ENCODE assay signal across 11 mouse cellular contexts in genomic region chr2:33176921-33177320, GRCm38 (mm10). TPM values are rescaled to one million over a fixed set of nuclear protein-coding genes. Genes with fewer than 3 reads are reported as not detected.
DNase-seq lines count a peak whose midpoint lies in the region; ATAC-seq and TF ChIP-seq lines count a peak whose summit lies in the region.
"Had no signal": no experiment of that assay in that cellular context is flagged by ENCODE, and none has a peak within 500 bp of the region (broad histone marks: within the 10 kb centered on the region; RNA-seq: fewer than 3 reads in every experiment).

No protein-coding gene starts in this region.

- H3K27me3 ChIP-seq in forebrain, embryonic 10.5 days (ENCODE audit: poor library complexity, severe bottlenecking): peaks cover 18% of the 10 kb centered on the region
- H3K27me3 ChIP-seq in forebrain, embryonic 15.5 days: no peaks in the 10 kb centered on the region
- H3K27me3 ChIP-seq in embryonic facial prominence, embryonic 15.5 days: no peaks in the 10 kb centered on the region
- H3K27me3 ChIP-seq: liver, embryonic 12.5 days had no signal

- 70% methylated on average over 2 of the region's 2 CpGs for WGBS in forebrain, embryonic 10.5 days
- WGBS in forebrain, embryonic 15.5 days: 54% methylated on average over 2 of the region's 2 CpGs
- 48% methylated on average over 2 of the region's 2 CpGs for WGBS in embryonic facial prominence, embryonic 15.5 days
- WGBS in macrophage (ENCODE audit: missing documents): 78% methylated on average over 2 of the region's 2 CpGs

- H3K36me3 ChIP-seq in forebrain, embryonic 10.5 days (replicated peaks): no peaks in the 10 kb centered on the region
- peaks cover 15% of the 10 kb centered on the region for H3K36me3 ChIP-seq in forebrain, embryonic 15.5 days
- no peaks in the 10 kb centered on the region for H3K36me3 ChIP-seq in embryonic facial prominence, embryonic 15.5 days
- H3K36me3 ChIP-seq in macrophage (ENCODE audit: inconsistent target): no peaks in the 10 kb centered on the region
- H3K36me3 ChIP-seq: liver, embryonic 12.5 days had no signal

- DNase-seq in forebrain, embryonic 10.5 days (ENCODE audit: extremely low spot score, low spot score): no peak
- no peak for DNase-seq in layer of hippocampus, adult 2 months (ENCODE audit: low spot score in 2 of 2)
- DNase-seq in layer of hippocampus, adult 9-10 months (ENCODE audit: low spot score): no peak
- DNase-seq in adrenal gland, adult (ENCODE audit: inconsistent age in 2 of 2, low spot score in 1 of 2): no peak
- DNase-seq in cerebellum, adult 9-10 months: no peak
- DNase-seq: cerebellum, adult 2 months; lung, postnatal 4 days had no signal

- TF ChIP-seq CTCF in layer of hippocampus, adult 2 months (conservative IDR thresholded peaks at IDR 0.05): no peak

- no peak overlapping the region for H3K4me2 ChIP-seq in forebrain, embryonic 15.5 days (replicated peaks)
- H3K4me2 ChIP-seq in embryonic facial prominence, embryonic 15.5 days (replicated peaks): no peak overlapping the region
- H3K4me2 ChIP-seq: liver, embryonic 12.5 days had no signal

- no peak overlapping the region for H3K4me3 ChIP-seq in forebrain, embryonic 10.5 days
- no peak overlapping the region for H3K4me3 ChIP-seq in forebrain, embryonic 15.5 days
- no peak overlapping the region for H3K4me3 ChIP-seq in layer of hippocampus, adult 2 months
- no peak overlapping the region for H3K4me3 ChIP-seq in embryonic facial prominence, embryonic 15.5 days (replicated peaks)
- H3K4me3 ChIP-seq in macrophage (ENCODE audit: inconsistent target): no peak overlapping the region
- H3K4me3 ChIP-seq: liver, embryonic 12.5 days had no signal

- no peak for ATAC-seq in forebrain, embryonic 15.5 days (replicated peaks)
- no peak for ATAC-seq in embryonic facial prominence, embryonic 15.5 days (ENCODE audit: insufficient number of reproducible peaks, low FRiP score, low TSS enrichment, low read depth)

- no peaks in the 10 kb centered on the region for H3K9me3 ChIP-seq in forebrain, embryonic 10.5 days
- H3K9me3 ChIP-seq in forebrain, embryonic 15.5 days: no peaks in the 10 kb centered on the region
- H3K9me3 ChIP-seq in embryonic facial prominence, embryonic 15.5 days (replicated peaks): no peaks in the 10 kb centered on the region
- H3K9me3 ChIP-seq: liver, embryonic 12.5 days had no signal

- H3K9ac ChIP-seq in forebrain, embryonic 15.5 days (replicated peaks): no peak overlapping the region
- no peak overlapping the region for H3K9ac ChIP-seq in embryonic facial prominence, embryonic 15.5 days
- H3K9ac ChIP-seq: liver, embryonic 12.5 days had no signal

- peaks cover 35% of the 10 kb centered on the region for H3K4me1 ChIP-seq in forebrain, embryonic 10.5 days
- peaks cover 28% of the 10 kb centered on the region for H3K4me1 ChIP-seq in forebrain, embryonic 15.5 days
- peaks cover 40% of the 10 kb centered on the region for H3K4me1 ChIP-seq in embryonic facial prominence, embryonic 15.5 days

- no peaks in the 10 kb centered on the region for H3K79me2 ChIP-seq in macrophage (ENCODE audit: inconsistent target)

- H3K27ac ChIP-seq in forebrain, embryonic 10.5 days: peak overlapping the region; percentile 62; the same call in 1 of the 2 replicates
- no peak overlapping the region for H3K27ac ChIP-seq in forebrain, embryonic 15.5 days (replicated peaks)
- peak overlapping the region; percentile 46; the same call in 1 of the 2 replicates for H3K27ac ChIP-seq in layer of hippocampus, adult 2 months
- H3K27ac ChIP-seq in embryonic facial prominence, embryonic 15.5 days (replicated peaks): peak overlapping the region; percentile 48; the same call in 1 of the 2 replicates
- H3K27ac ChIP-seq in macrophage: peak overlapping the region; percentile 83

RNA-seq across cellular contexts. Expression of gene Angptl2, which starts 38.9 kb away (rescaled TPM):
- polyA plus RNA-seq in forebrain, embryonic 10.5 days (2016; fragmentation: Nextera tagmentation; extraction: Ambion mirVana): 24.3 and 25.1 TPM in 2 replicates
- polyA plus RNA-seq in forebrain, embryonic 15.5 days (2015; fragmentation: Nextera tagmentation; extraction: Ambion mirVana): 10.0 and 10.8 TPM in 2 replicates
- total RNA-seq in layer of hippocampus, adult 2 months (2021): 1 to 10 TPM in 1 of 2 experiments, under 1 TPM in 1; 0.81 to 2.2 TPM
- polyA plus RNA-seq in embryonic facial prominence, embryonic 15.5 days (2015; fragmentation: Nextera tagmentation; extraction: Ambion mirVana): 59.2 and 62.1 TPM in 2 replicates
- total RNA-seq in macrophage (2018; cell fraction: chromatin; rRNA removed): 10 to 100 TPM in 6 of 26 experiments, 1 to 10 TPM in 14, under 1 TPM in 5, not detected in 1; 0.49 to 44.1 (median 3.7) TPM
- 10 to 100 TPM in 13 of 26 experiments, 1 to 10 TPM in 13; 1.9 to 36.8 (median 12.2) TPM for total RNA-seq in macrophage (2018; cell fraction: cytosol; rRNA removed)
- 10 to 100 TPM in 12 of 26 experiments, 1 to 10 TPM in 14; 2.5 to 46.6 (median 8.3) TPM for total RNA-seq in macrophage (2018; cell fraction: nucleus; rRNA removed)
- 12.4 to 25.8 TPM (median 25.7 TPM) in 3 replicates for polyA plus RNA-seq in macrophage (2018)

RNA-seq across cellular contexts. Expression of gene Garnl3, which starts 45.5 kb away (rescaled TPM):
- polyA plus RNA-seq in forebrain, embryonic 10.5 days (2016; fragmentation: Nextera tagmentation; extraction: Ambion mirVana): 8.6 and 9.1 TPM in 2 replicates
- polyA plus RNA-seq in forebrain, embryonic 15.5 days (2015; fragmentation: Nextera tagmentation; extraction: Ambion mirVana): 21.6 and 28.1 TPM in 2 replicates
- 10 to 100 TPM; 31.7 to 35.2 TPM for total RNA-seq in layer of hippocampus, adult 2 months (2021)
- polyA plus RNA-seq in embryonic facial prominence, embryonic 15.5 days (2015; fragmentation: Nextera tagmentation; extraction: Ambion mirVana): 8.8 and 10.7 TPM in 2 replicates
- total RNA-seq in macrophage (2018; cell fraction: chromatin; rRNA removed): 10 to 100 TPM in 1 of 26 experiments, 1 to 10 TPM in 24, under 1 TPM in 1; 0.21 to 10.6 (median 4.6) TPM
- 1 to 10 TPM in 3 of 26 experiments, under 1 TPM in 23; 0.24 to 1.2 (median 0.54) TPM for total RNA-seq in macrophage (2018; cell fraction: cytosol; rRNA removed)
- 1 to 10 TPM in 20 of 26 experiments, under 1 TPM in 6; 0.53 to 6.9 (median 1.9) TPM for total RNA-seq in macrophage (2018; cell fraction: nucleus; rRNA removed)
- polyA plus RNA-seq in macrophage (2018): 0.25 to 0.49 TPM (median 0.47 TPM) in 3 replicates
